17 mouse cellular contexts compared by ENCODE assay signal in the genomic region with DNA sequence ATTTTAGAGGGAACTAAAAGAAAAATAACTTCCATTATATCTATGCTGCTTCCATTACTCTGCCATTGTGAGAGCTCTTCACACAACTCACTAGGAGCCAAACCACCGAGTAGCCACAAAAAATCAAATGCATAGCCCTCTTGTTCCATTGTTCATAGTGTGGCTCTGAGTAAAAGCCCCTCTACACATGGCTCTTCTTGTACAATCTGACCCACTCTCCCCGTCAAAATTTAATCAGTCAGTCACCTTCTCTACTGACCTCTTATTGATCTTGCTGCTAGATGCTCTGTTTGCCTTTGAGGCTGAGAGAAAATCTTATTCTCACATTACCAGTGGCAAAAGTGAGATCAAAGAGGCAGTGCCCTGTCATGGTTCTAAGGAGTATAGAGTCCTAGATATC.
"Had no signal": no experiment of that assay in that cellular context is flagged by ENCODE, and none has a peak within 500 bp of the region (broad histone marks: within the 10 kb centered on the region; RNA-seq: fewer than 3 reads in every experiment).

No protein-coding gene starts in this region.

- H3K4me2 ChIP-seq: lung, embryonic 14.5 days; midbrain, embryonic 15.5 days; neural tube, embryonic 13.5 days; neural tube, embryonic 15.5 days had no signal

- H3K9ac ChIP-seq: lung, embryonic 14.5 days; midbrain, embryonic 15.5 days; neural tube, embryonic 13.5 days; neural tube, embryonic 15.5 days had no signal

- ATAC-seq: midbrain, embryonic 15.5 days had no signal

- H3K4me1 ChIP-seq: neural tube, embryonic 13.5 days; neural tube, embryonic 15.5 days had no signal

- DNase-seq: lung, adult 18-20 months; lung, embryonic 14.5 days; lung, postnatal 10 days; lung, postnatal 4 days; retina, postnatal 1 day; right cerebral cortex, adult 18-20 months; right cerebral cortex, postnatal 25 days; right cerebral cortex, postnatal 4 days; spleen, adult 18-20 months; thymus, adult 18-20 months; thymus, postnatal 14 days; thymus, postnatal 36 days had no signal

- H3K9me3 ChIP-seq: midbrain, embryonic 10.5 days; midbrain, embryonic 15.5 days; neural tube, embryonic 13.5 days; neural tube, embryonic 15.5 days had no signal

- H3K27me3 ChIP-seq: midbrain, embryonic 15.5 days; neural tube, embryonic 13.5 days; neural tube, embryonic 15.5 days had no signal

- H3K36me3 ChIP-seq: midbrain, embryonic 10.5 days; midbrain, embryonic 15.5 days; neural tube, embryonic 13.5 days; neural tube, embryonic 15.5 days had no signal

- H3K27ac ChIP-seq: midbrain, embryonic 10.5 days; midbrain, embryonic 15.5 days; neural tube, embryonic 13.5 days; neural tube, embryonic 15.5 days had no signal

- H3K4me3 ChIP-seq: midbrain, embryonic 10.5 days; midbrain, embryonic 15.5 days; myocyte; neural tube, embryonic 13.5 days; neural tube, embryonic 15.5 days had no signal
